Mouse (Mus musculus): ENCODE data around the gene Mlx.

Mlx gene

DNA sequence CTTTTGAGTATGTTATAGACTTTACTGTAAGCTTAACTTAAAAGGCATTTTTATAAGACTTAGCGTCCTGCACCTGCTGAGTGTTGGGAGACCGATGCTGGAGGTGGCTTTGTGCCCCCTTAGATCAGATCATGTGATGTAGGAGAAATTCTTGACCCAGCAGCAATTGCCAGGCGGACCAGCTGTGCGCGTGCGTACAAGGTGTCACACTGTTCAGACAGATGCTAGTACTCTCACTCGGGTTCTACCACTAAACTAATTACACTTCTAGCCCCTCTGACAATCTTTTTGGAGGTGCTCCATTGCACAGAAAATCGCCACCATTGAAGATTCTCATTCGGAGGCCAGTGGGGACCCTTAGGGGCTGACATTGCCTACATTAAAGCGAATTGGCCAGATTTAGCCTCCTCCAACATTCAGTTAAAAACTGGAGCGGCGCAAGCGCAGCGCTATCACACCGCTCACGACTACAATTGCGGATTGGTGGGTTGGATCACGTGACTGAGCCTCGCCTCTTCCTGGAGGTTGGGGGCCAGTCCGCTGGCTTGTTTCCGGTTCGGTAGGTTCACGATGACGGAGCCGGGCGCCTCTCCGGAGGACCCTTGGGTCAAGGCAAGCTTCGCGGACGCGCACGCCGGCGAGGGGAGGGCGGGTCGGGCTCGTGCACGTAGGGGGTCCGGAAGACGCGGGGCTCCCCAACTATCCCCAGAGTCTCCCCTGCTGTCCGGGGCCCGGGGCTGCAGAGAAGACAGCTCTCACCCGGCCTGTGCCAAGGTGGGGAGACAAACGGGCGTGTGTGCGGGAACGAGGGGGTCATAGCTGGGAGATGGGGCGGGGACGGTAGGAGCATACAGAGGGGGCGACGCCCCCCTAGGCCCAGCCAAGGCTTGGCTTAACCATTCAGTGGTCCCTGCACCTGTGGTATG lies at the start of gene Mlx:
Mlx (plus strand) TSS at position 522 of the 926 bp plus-strand sequence.
- DNase-seq (ENCODE audit: low spot score), result peak; percentile 96

- no peak for DNase-seq (ENCODE audit: low spot score)
These were observed 49.3 kb upstream of the Mlx start for GRCm38 (mm10) chr11:101037795-101038194.

DNA sequence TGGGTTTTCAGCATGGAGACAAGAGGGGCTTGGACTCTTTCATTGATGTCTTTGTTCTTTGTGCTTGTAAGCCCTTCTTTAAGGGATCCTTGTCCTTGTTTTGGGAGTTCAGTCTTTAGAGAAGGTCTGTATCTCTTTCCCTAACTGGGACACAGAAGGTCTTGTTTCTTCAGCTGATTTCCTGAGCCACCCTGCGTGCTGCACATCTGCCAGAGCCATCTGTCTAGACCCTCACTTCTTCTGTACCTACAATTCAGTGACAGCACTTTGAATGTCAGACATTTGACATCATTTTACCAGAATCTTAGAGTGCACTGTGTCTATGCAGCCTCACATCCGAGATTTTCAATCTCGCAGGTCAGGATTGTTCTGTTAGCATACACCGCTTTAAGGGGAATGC lies 41.3 kb upstream of the Mlx start:
- no peak for DNase-seq (ENCODE audit: low spot score)

GRCm38 (mm10) chr11:101046440-101046839 lies 40.6 kb upstream of the Mlx start:
- DNase-seq (ENCODE audit: low spot score), result no peak

DNA sequence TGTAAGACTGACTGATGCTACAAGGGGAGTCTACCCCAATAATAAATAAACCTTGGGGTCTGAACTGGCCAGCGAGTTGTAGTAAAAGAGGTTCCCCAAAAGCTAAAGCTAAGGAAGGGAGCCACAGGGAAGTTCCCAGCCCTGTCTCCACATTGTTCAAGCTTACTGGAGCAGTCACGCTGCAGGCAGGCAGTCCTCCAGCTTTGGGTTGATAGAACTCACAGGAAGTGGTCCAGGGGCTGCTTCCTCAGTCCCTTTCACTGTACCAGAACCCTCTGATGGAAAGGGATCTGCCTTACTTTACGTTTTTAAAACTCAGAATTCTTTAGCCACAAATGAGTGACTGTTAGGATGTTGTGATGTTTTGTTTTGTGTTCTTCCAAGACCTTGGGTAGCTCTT lies 39.6 kb upstream of the Mlx start:
- no peak for DNase-seq (ENCODE audit: low spot score)

DNA sequence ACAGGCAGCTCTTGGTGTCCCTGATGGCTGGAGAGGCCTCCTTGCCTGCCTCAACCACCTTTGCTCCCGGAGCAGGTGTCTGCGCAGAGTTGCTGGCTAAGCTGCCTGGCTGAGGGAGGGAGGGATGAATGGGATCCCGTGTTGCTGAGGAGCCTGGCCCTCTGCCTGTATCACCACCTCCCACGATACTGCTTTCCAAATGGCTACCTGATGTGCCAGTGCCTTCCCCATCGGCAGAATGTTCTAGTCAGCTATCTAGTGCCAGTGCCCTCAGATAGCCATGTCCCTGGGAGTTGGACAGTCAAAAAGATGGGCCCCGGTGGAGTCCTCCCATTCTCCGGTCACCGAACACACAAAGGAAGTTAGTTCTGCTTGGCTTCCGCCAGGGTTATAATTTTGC lies 36.7 kb upstream of the Mlx start:
- DNase-seq (ENCODE audit: low spot score), result no peak

DNA sequence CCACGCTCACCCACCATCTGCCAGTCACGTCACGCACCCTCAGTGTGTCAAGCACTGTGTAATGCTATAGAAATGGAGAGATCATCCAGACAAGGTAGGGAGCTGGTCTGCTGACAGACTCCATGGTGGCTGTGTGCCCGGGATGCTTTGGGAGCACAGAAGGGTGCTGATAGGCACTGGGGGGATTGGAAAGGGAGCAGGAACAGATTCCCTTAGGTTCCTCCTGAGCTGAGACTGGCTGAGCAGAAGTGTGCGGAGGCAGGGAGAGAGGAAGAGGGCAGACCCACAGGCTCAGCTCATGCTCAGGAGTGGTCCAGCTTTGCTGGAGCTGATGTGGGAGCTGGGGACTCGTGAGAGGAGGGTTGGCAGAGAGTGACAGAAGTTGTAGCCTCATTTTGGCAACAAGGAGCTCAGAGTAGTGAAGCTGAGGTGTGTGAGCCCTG lies 36.0 kb upstream of the Mlx start:
- DNase-seq (ENCODE audit: low spot score), result no peak

- DNase-seq (ENCODE audit: low spot score), result no peak
These were observed 35.5 kb upstream of the Mlx start for GRCm38 (mm10) chr11:101051617-101052016.

GRCm38 (mm10) chr11:101052751-101053473 lies 34.2 kb upstream of the Mlx start:
- no peak for DNase-seq (ENCODE audit: low spot score)

DNA sequence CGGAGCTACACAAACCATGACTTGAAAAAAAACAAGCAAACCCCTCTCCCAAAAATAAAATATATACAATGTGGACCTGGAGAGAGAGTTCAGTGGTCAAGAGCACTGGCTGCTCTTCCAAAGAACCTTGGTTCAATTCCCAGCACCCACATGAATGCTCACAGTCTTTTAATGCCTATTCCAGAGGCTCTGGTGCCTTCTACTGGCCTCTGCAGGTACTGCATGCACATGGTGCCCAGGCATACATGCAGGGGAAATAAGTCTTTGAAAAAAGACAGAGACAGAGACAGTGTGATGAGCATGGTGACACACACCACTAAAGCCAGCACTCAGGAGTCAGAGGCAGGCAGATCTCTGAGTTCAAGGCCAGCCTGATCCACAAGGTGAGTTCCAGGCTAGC lies 33.1 kb upstream of the Mlx start:
- DNase-seq (ENCODE audit: low spot score), result no peak

GRCm38 (mm10) chr11:101055418-101055817 lies 31.7 kb upstream of the Mlx start:
- no peak for DNase-seq (ENCODE audit: low spot score)

GRCm38 (mm10) chr11:101056885-101057284 lies 30.2 kb upstream of the Mlx start:
- no peak for DNase-seq (ENCODE audit: low spot score)

DNA sequence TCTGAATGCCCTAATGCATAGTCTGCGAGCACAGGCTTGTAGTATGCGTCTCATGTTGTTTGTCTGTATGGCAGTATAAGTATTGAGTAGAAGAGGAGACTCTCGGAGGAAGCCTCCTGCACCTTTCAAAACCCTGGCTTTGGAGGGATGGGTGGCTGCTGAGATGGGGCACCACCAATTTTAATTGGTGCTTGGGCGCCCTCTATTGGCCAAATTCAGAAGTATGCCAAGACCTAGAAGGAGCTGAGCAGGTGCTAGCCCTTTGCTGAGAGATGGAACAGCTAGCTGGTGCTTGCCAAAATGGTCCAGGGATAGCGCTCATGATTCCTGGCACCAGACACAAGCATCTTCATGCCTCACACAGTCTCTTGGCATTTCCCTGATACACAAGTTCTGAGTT lies 29.2 kb upstream of the Mlx start:
- DNase-seq (ENCODE audit: low spot score), result peak; percentile 89

DNA sequence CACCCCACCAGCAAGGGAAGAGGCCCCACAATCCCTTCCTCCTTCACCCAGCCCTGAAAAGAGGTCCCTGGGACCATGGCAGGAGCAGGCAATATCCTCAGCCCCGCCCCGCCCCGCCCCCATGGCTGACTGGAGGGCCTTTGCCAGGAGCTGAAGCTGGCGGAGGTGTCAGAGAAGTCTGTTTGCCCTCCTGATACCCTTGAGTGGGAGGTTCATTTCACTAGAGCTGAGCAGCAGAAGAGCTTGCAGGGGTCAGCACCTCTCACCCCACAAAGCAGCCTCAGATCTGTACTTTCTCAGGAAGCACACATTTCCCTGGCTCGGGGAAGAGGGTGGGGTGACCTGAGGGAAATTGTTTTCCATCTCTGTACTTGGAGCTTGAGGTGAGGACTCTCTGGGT lies 28.4 kb upstream of the Mlx start:
- DNase-seq (ENCODE audit: low spot score), result peak; percentile 7

GRCm38 (mm10) chr11:101059473-101059872 lies 27.6 kb upstream of the Mlx start:
- no peak for DNase-seq (ENCODE audit: low spot score)

DNA sequence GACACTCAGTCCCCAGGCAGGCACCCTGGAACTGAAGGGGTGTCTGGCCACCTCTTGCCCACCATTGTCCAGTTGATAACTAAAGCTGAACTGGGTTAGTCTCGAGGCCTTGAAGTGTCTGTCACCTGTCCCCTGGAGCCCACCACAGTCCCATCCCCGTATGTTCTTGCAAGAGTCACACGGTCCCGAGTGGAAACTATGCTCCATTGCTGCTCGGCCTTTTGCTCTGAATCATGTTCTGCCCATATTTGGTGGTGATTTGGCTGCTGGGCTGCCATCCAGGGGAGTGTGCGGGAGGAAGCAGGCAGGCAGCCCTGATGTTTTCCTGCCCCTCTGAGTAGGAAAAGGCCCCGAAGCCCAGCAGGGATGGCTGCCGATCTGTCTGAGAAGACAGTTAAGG lies 27.0 kb upstream of the Mlx start:
- peak; percentile 8 for DNase-seq (ENCODE audit: low spot score)

- DNase-seq (ENCODE audit: low spot score), result no peak
These were observed 26.0 kb upstream of the Mlx start for GRCm38 (mm10) chr11:101061049-101061448.

DNA sequence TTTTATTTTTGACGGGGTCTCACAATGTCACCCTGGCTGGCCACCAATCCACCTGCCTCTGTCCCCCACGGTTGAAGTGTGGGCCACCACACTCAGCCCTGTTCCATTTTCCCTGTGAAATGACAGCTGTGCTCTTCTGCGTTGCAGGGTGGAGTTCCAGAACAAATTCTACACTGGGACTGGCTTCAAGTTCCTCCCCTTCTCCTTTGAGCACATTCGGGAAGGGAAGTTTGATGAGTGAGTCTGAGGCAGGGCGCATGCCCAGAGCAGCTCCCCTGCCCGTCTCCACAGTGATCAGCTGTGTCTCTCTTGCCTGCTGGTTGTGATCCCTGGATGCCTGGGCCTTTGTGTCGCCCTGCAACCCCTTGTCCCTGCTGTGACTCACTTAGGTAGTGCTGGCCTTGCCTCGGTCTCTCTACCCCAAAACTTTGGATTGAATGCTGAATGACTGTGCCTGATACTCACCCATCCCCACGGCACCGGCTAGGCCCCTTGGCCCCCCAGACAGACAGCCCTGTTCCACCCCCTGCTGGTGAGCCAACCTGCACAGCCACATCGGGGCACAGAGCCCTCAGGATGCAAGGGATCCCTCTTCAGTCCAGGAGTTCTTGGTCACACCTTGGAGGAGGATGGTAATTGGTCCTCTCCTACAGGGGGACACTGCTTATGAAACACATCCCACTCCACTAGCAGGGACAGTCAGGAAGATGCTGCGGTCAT lies 24.8 kb upstream of the Mlx start:
- no peak for DNase-seq (ENCODE audit: low spot score)

DNA sequence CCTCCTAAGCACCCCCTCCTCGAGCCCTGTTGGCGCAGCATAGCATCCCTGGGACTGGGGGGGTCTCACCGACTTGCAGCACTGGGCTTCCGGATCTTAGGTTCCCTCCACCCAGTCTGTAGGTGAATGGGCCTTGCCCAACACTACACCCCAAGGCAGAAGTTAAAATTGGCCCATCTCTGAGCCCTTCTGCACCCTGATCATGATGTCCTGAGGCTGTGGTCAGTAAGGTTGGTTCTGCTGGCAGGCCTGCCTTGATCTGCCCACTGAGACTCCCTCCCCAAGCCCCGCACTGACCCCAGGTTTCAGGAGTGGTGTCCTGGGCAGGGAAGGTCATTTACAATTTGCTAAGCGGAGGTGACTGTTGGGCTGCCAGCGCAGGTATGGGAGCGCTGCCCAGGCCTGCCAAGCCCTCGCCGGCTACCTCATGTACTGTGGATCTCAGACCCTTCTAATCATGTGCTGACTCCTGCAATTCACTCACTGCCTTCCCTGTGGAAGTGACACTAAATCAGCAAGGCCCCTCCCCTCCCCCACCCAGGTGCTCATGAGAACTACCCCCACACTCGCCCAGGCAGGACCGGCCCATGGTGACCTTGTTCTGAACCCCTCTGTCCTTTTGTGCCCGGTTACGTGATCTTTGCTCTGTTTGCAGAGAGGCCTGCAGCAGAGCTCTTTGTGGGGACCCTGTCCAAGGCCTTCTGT lies 24.0 kb upstream of the Mlx start:
- peak; percentile 11 for DNase-seq (ENCODE audit: low spot score)

- DNase-seq (ENCODE audit: low spot score), result peak; percentile 33
These were observed 23.3 kb upstream of the Mlx start for GRCm38 (mm10) chr11:101063676-101064327.

- peak; percentile 5 for DNase-seq (ENCODE audit: low spot score)
These were observed 22.6 kb upstream of the Mlx start for GRCm38 (mm10) chr11:101064462-101064861.
